Mouse (Mus musculus): ENCODE measurements around the gene Tamm41. TPM values are rescaled to one million over a fixed set of nuclear protein-coding genes. Genes with fewer than 3 reads are reported as not detected.

Gene Tamm41
- polyA plus RNA-seq, 1 experiment from 2014 or later = 34.9 TPM

- no peak overlapping the region for H3K27ac ChIP-seq (replicated peaks in 1 of 2; ENCODE audit: control insufficient read depth in 1 of 2, insufficient read depth in 1 of 2, low read depth in 2 of 2, low read length in 2 of 2)
- no peak overlapping the region for H3K4me3 ChIP-seq (ENCODE audit: control insufficient read depth in 1 of 2, insufficient read depth in 1 of 2, low read depth in 1 of 2, low read length in 2 of 2)
- 31% methylated on average over 5 of the region's 5 CpGs for WGBS
- ATAC-seq (ENCODE audit: insufficient number of reproducible peaks, insufficient read depth, low FRiP score, low read depth) = no peak
- no peaks in the 10 kb centered on the region for H3K27me3 ChIP-seq (ENCODE audit: control insufficient read depth, insufficient read depth, low read length)
- no peaks in the 10 kb centered on the region for H3K9me3 ChIP-seq (ENCODE audit: control insufficient read depth, low read length)
- no peak overlapping the region for H3K9ac ChIP-seq (ENCODE audit: low read length)
- peaks cover 0 to 3% of the 10 kb centered on the region in 2 experiments; a peak in 1 of 4 replicates for H3K4me1 ChIP-seq (ENCODE audit: control insufficient read depth in 2 of 2, insufficient read depth in 2 of 2, low read length in 2 of 2)
- H3K36me3 ChIP-seq (ENCODE audit: control insufficient read depth, insufficient read depth, low read length) = no peaks in the 10 kb centered on the region
- no peak overlapping the region for H3K4me2 ChIP-seq (ENCODE audit: low read length)
Observed at GRCm38 (mm10) chr6:115059227-115059626, 21.6 kb upstream of the Tamm41 start.

DNA sequence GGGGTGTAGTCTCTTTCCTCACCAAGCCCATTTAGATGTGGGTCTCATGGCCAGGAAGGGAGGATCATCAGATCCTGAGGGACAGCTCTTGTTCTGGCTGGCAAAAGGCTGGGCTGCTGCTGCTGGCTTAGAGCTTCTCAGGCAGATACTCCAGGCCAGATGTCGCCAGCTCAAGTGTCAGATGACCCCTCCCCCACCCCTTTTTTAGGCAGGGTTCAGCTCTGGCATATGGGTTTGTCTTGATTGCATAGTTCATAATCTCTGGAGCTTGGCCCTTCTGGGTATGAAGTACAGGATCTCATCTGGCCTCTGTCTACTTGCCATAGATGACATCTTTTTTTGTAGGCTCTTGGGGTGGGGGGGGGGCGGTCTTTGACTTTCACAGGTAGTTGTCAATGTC, 19.0 kb upstream of the Tamm41 start:
- peaks cover 0 to 3% of the 10 kb centered on the region in 2 experiments; a peak in 1 of 4 replicates for H3K4me1 ChIP-seq (ENCODE audit: control insufficient read depth in 2 of 2, insufficient read depth in 2 of 2, low read length in 2 of 2)
- H3K4me3 ChIP-seq (ENCODE audit: control insufficient read depth in 1 of 2, insufficient read depth in 1 of 2, low read depth in 1 of 2, low read length in 2 of 2) = no peak overlapping the region
- H3K27me3 ChIP-seq (ENCODE audit: control insufficient read depth, insufficient read depth, low read length) = no peaks in the 10 kb centered on the region
- no peak overlapping the region for H3K27ac ChIP-seq (replicated peaks in 1 of 2; ENCODE audit: control insufficient read depth in 1 of 2, insufficient read depth in 1 of 2, low read depth in 2 of 2, low read length in 2 of 2)
- no peaks in the 10 kb centered on the region for H3K9me3 ChIP-seq (ENCODE audit: control insufficient read depth, low read length)
- WGBS = 15% methylated on average over 2 of the region's 2 CpGs
- H3K9ac ChIP-seq (ENCODE audit: low read length) = no peak overlapping the region
- no peaks in the 10 kb centered on the region for H3K36me3 ChIP-seq (ENCODE audit: control insufficient read depth, insufficient read depth, low read length)
- H3K4me2 ChIP-seq (ENCODE audit: low read length) = no peak overlapping the region
- no peak for ATAC-seq (ENCODE audit: insufficient number of reproducible peaks, insufficient read depth, low FRiP score, low read depth)

- H3K27ac ChIP-seq (replicated peaks in 1 of 2; ENCODE audit: control insufficient read depth in 1 of 2, insufficient read depth in 1 of 2, low read depth in 2 of 2, low read length in 2 of 2) = no peak overlapping the region
- ATAC-seq (ENCODE audit: insufficient number of reproducible peaks, insufficient read depth, low FRiP score, low read depth) = no peak
- no peak overlapping the region for H3K9ac ChIP-seq (ENCODE audit: low read length)
- H3K27me3 ChIP-seq (ENCODE audit: control insufficient read depth, insufficient read depth, low read length) = peaks cover 3% of the 10 kb centered on the region; the same call in 1 of the 2 replicates
- no peak overlapping the region for H3K4me2 ChIP-seq (ENCODE audit: low read length)
- H3K4me3 ChIP-seq (ENCODE audit: control insufficient read depth in 1 of 2, insufficient read depth in 1 of 2, low read depth in 1 of 2, low read length in 2 of 2) = no peak overlapping the region
- WGBS = 76% methylated on average over 4 of the region's 4 CpGs
- H3K4me1 ChIP-seq (ENCODE audit: control insufficient read depth in 2 of 2, insufficient read depth in 2 of 2, low read length in 2 of 2) = peaks cover 0 to 3% of the 10 kb centered on the region in 2 experiments; a peak in 1 of 4 replicates
- no peaks in the 10 kb centered on the region for H3K9me3 ChIP-seq (ENCODE audit: control insufficient read depth, low read length)
- H3K36me3 ChIP-seq (ENCODE audit: control insufficient read depth, insufficient read depth, low read length) = no peaks in the 10 kb centered on the region
Observed at GRCm38 (mm10) chr6:115055440-115055839, 17.8 kb upstream of the Tamm41 start.

DNA sequence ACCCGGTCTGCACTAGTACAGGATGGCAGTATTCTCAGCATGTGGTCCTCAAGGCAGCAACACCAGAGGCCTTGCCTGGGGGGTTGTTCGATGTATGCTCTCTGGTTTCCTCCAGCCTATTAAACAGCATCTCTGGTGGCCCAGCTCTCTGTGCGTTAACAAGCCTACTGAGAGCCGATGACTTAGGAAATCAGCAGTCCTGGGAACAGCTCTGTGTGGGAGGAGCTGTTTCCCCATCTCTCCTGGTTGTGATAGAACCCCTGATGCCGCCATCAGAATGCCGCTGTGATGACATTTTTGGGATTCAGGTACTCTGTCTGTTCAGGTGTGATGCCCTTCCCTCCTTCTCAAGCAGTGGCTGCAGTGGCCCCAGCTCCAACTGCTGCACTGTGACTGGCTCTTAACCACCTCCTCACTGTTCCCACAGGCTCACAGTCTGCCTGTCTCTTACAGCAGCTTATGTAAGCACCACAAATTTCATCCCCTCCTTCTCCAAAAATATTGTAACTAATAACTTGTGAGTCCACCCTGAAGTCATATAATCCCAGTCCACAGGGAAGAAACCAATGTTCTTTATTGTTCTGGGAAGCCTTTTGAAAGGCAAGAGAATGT, 14.0 kb upstream of the Tamm41 start:
- Histone ChIP-seq H3K9ac (ENCODE audit: low read length) (no peak overlapping the region), H3K4me1 (ENCODE audit: control insufficient read depth in 2 of 2, insufficient read depth in 2 of 2, low read length in 2 of 2) (no peaks in the 10 kb centered on the region), H3K27ac (replicated peaks in 1 of 2; ENCODE audit: control insufficient read depth in 1 of 2, insufficient read depth in 1 of 2, low read depth in 2 of 2, low read length in 2 of 2) (no peak overlapping the region), H3K27me3 (ENCODE audit: control insufficient read depth, insufficient read depth, low read length) (peaks cover 3% of the 10 kb centered on the region; the same call in 1 of the 2 replicates), H3K36me3 (ENCODE audit: control insufficient read depth, insufficient read depth, low read length) (no peaks in the 10 kb centered on the region), H3K4me2 (ENCODE audit: low read length) (no peak overlapping the region), H3K4me3 (ENCODE audit: control insufficient read depth in 1 of 2, insufficient read depth in 1 of 2, low read depth in 1 of 2, low read length in 2 of 2) (no peak overlapping the region), H3K9me3 (ENCODE audit: control insufficient read depth, low read length) (no peaks in the 10 kb centered on the region)
- ATAC-seq (ENCODE audit: insufficient number of reproducible peaks, insufficient read depth, low FRiP score, low read depth) = no peak
- 52% methylated on average over 6 of the region's 6 CpGs for WGBS

GRCm38 (mm10) chr6:115049015-115049414, 11.3 kb upstream of the Tamm41 start:
- Histone ChIP-seq H3K4me1 (ENCODE audit: control insufficient read depth in 2 of 2, insufficient read depth in 2 of 2, low read length in 2 of 2) (no peaks in the 10 kb centered on the region), H3K4me3 (ENCODE audit: control insufficient read depth in 1 of 2, insufficient read depth in 1 of 2, low read depth in 1 of 2, low read length in 2 of 2) (no peak overlapping the region), H3K4me2 (ENCODE audit: low read length) (no peak overlapping the region), H3K9me3 (ENCODE audit: control insufficient read depth, low read length) (no peaks in the 10 kb centered on the region), H3K36me3 (ENCODE audit: control insufficient read depth, insufficient read depth, low read length) (no peaks in the 10 kb centered on the region), H3K27ac (replicated peaks in 1 of 2; ENCODE audit: control insufficient read depth in 1 of 2, insufficient read depth in 1 of 2, low read depth in 2 of 2, low read length in 2 of 2) (no peak overlapping the region), H3K9ac (ENCODE audit: low read length) (no peak overlapping the region), H3K27me3 (ENCODE audit: control insufficient read depth, insufficient read depth, low read length) (peaks cover 3% of the 10 kb centered on the region; the same call in 1 of the 2 replicates)
- WGBS = 20% methylated on average over 4 of the region's 4 CpGs
- ATAC-seq (ENCODE audit: insufficient number of reproducible peaks, insufficient read depth, low FRiP score, low read depth) = no peak

DNA sequence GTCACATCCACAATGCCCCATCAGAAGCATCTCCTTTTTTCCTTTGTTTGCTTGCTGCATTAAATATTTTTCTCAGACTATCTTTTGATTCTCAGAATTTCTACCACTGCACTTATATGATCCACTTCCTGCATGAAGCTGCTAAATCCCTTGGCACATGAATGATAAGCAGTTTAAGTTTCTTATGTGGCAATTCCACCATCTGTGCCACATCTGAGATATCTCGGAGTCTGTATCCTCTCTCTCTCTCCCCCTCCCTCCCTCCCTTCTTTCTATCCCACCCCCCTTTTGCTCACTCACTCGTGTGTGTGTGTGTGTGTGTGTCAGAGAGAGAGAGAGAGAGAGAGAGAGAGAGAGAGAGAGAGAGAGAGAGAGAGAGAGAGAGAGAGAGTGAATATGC, 10.1 kb upstream of the Tamm41 start:
- Histone ChIP-seq H3K9ac (ENCODE audit: low read length) (no peak overlapping the region), H3K27ac (replicated peaks in 1 of 2; ENCODE audit: control insufficient read depth in 1 of 2, insufficient read depth in 1 of 2, low read depth in 2 of 2, low read length in 2 of 2) (no peak overlapping the region), H3K4me2 (ENCODE audit: low read length) (no peak overlapping the region), H3K27me3 (ENCODE audit: control insufficient read depth, insufficient read depth, low read length) (peaks cover 3% of the 10 kb centered on the region; the same call in 1 of the 2 replicates), H3K36me3 (ENCODE audit: control insufficient read depth, insufficient read depth, low read length) (no peaks in the 10 kb centered on the region), H3K4me1 (ENCODE audit: control insufficient read depth in 2 of 2, insufficient read depth in 2 of 2, low read length in 2 of 2) (no peaks in the 10 kb centered on the region), H3K9me3 (ENCODE audit: control insufficient read depth, low read length) (no peaks in the 10 kb centered on the region), H3K4me3 (ENCODE audit: control insufficient read depth in 1 of 2, insufficient read depth in 1 of 2, low read depth in 1 of 2, low read length in 2 of 2) (no peak overlapping the region)
- ATAC-seq (ENCODE audit: insufficient number of reproducible peaks, insufficient read depth, low FRiP score, low read depth) = no peak
- WGBS = 31% methylated on average over 2 of the region's 2 CpGs

DNA sequence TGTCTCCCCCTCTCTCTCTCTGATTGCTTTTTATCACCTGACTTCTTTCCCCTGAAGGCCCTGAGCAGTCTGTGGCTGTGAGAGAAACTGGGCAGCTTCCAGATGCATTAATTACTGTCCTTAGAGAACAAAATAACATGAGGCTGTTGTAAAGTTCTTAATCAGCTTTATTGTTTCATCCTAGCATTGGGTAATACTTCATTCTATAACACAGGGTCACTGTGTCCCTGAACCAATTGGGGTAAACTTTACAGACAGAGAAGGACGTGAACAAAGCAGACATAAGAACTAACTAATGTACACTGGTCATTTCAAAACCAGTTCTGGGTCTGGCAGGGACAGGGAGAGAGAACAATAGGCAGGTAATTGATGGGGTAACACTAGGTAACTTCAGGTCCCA, 8.4 kb upstream of the Tamm41 start:
- H3K27me3 ChIP-seq (ENCODE audit: control insufficient read depth, insufficient read depth, low read length) = peaks cover 2% of the 10 kb centered on the region; the same call in 1 of the 2 replicates
- H3K4me3 ChIP-seq (ENCODE audit: control insufficient read depth in 1 of 2, insufficient read depth in 1 of 2, low read depth in 1 of 2, low read length in 2 of 2) = no peak overlapping the region
- no peak overlapping the region for H3K9ac ChIP-seq (ENCODE audit: low read length)
- H3K36me3 ChIP-seq (ENCODE audit: control insufficient read depth, insufficient read depth, low read length) = no peaks in the 10 kb centered on the region
- H3K4me2 ChIP-seq (ENCODE audit: low read length) = no peak overlapping the region
- ATAC-seq (ENCODE audit: insufficient number of reproducible peaks, insufficient read depth, low FRiP score, low read depth) = no peak
- no peak overlapping the region for H3K27ac ChIP-seq (replicated peaks in 1 of 2; ENCODE audit: control insufficient read depth in 1 of 2, insufficient read depth in 1 of 2, low read depth in 2 of 2, low read length in 2 of 2)
- no peaks in the 10 kb centered on the region for H3K9me3 ChIP-seq (ENCODE audit: control insufficient read depth, low read length)
- no peaks in the 10 kb centered on the region for H3K4me1 ChIP-seq (ENCODE audit: control insufficient read depth in 2 of 2, insufficient read depth in 2 of 2, low read length in 2 of 2)
- WGBS = 65% methylated on average over 1 of the region's 1 CpGs

DNA sequence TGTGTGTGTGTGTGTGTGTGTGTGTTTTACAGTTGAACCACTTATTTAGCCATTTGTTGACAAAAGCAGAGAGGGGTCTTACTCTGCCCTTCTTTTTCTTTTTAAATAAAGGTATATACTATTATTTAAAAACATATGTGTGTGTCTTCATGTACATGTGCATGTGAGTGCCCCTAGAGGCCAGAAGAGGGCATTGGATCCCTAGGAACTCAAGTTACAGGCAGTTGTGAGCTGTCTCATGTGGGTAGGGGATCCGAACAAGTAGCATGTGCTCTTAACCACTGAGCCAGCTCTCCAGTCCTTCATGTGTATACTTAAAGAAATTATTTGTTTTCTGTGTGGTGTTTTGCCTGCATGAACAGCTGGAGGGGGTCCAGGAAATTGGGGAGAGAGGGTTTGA, 7.0 kb upstream of the Tamm41 start:
- Histone ChIP-seq H3K4me2 (ENCODE audit: low read length) (no peak overlapping the region), H3K36me3 (ENCODE audit: control insufficient read depth, insufficient read depth, low read length) (no peaks in the 10 kb centered on the region), H3K27ac (replicated peaks in 1 of 2; ENCODE audit: control insufficient read depth in 1 of 2, insufficient read depth in 1 of 2, low read depth in 2 of 2, low read length in 2 of 2) (no peak overlapping the region), H3K9ac (ENCODE audit: low read length) (no peak overlapping the region), H3K4me1 (ENCODE audit: control insufficient read depth in 2 of 2, insufficient read depth in 2 of 2, low read length in 2 of 2) (no peaks in the 10 kb centered on the region), H3K9me3 (ENCODE audit: control insufficient read depth, low read length) (no peaks in the 10 kb centered on the region), H3K4me3 (ENCODE audit: control insufficient read depth in 1 of 2, insufficient read depth in 1 of 2, low read depth in 1 of 2, low read length in 2 of 2) (no peak overlapping the region), H3K27me3 (ENCODE audit: control insufficient read depth, insufficient read depth, low read length) (no peaks in the 10 kb centered on the region)
- WGBS = 54% methylated on average over 1 of the region's 1 CpGs
- no peak for ATAC-seq (ENCODE audit: insufficient number of reproducible peaks, insufficient read depth, low FRiP score, low read depth)

Measured in heart, embryonic 14.5 days (tissue).